Mouse (Mus musculus): Measurements from ENCODE around the gene Il17rd. TPM values are rescaled to one million over a fixed set of nuclear protein-coding genes. Genes with fewer than 3 reads are reported as not detected.

Il17rd gene
- polyA plus RNA-seq (2016; fragmentation: Nextera tagmentation; extraction: Ambion mirVana): 4.0 and 6.5 TPM in 2 replicates

- no peaks in the 10 kb centered on the region for H3K36me3 ChIP-seq
- DNase-seq (ENCODE audit: low spot score): peak; percentile 92
- peaks cover 51% of the 10 kb centered on the region for H3K4me1 ChIP-seq (replicated peaks)
- H3K27me3 ChIP-seq (ENCODE audit: insufficient read depth, poor library complexity, severe bottlenecking): peaks cover 37% of the 10 kb centered on the region
- peak within 1 kb of the TSS; percentile 97 for H3K4me3 ChIP-seq
- H3K9me3 ChIP-seq: no peaks in the 10 kb centered on the region
- peak within 1 kb of the TSS; percentile 96 for H3K27ac ChIP-seq
- under 1% methylated on average over 29 of the region's 29 CpGs for WGBS
Observed at GRCm38 (mm10) chr14:27038783-27039182, at the start of gene Il17rd. Gene Il17rd (plus strand): TSS chr14:27038941.

DNA sequence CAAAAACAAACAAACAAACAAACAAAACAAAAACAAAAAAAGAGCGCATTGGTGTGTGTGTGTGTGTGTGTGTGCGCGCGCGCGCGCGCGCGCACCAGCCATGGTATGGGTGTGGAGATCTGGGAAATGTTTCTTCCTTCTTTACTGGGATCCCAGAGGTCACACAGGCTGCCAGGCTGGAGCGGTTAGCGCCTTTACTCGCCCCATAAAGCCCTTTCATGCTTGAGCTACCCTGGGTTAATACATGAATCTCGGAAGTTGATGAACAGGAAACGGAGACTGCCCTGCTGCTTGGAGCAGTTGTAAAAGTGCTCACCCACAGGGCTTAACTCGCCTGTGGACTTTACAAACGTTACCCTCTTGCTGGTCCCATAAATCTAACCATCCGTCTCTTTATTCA is 47.1 kb upstream of the Il17rd start:
- no peaks in the 10 kb centered on the region for H3K36me3 ChIP-seq
- H3K27ac ChIP-seq: no peak overlapping the region
- no peaks in the 10 kb centered on the region for H3K27me3 ChIP-seq (ENCODE audit: insufficient read depth, poor library complexity, severe bottlenecking)
- DNase-seq (ENCODE audit: low spot score): no peak
- no peak overlapping the region for H3K4me3 ChIP-seq
- WGBS: 68% methylated on average over 18 of the region's 18 CpGs
- H3K4me1 ChIP-seq (replicated peaks): peaks cover 13% of the 10 kb centered on the region
- H3K9me3 ChIP-seq: no peaks in the 10 kb centered on the region

DNA sequence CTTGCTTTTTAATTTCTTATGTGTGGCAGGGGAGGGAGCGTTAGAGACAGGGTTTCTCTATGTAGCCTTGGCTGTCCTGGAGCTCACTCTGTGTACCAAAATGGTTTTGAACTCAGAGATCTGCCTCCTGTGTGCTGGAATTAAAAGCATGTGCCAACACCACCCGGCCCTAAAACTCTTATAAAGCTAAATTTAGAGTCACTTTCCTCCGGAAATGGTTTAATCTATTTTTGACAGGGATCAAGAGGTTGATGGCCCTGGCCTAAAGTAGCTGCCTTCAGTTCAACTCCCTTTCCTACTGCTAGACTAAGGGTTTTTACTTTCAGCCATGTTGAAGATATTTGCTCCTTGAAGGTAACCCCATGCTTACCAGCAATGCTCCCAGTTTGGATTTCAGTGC is 45.3 kb upstream of the Il17rd start:
- Histone ChIP-seq H3K36me3 (no peaks in the 10 kb centered on the region), H3K4me1 (replicated peaks) (peaks cover 13% of the 10 kb centered on the region), H3K27ac (peak overlapping the region; percentile 82; the same call in 1 of the 2 replicates), H3K9me3 (no peaks in the 10 kb centered on the region), H3K27me3 (ENCODE audit: insufficient read depth, poor library complexity, severe bottlenecking) (no peaks in the 10 kb centered on the region), H3K4me3 (no peak overlapping the region)
- no peak for DNase-seq (ENCODE audit: low spot score)
- WGBS: 76% methylated on average over 3 of the region's 3 CpGs

- H3K4me1 ChIP-seq (replicated peaks): peaks cover 13% of the 10 kb centered on the region
- H3K27me3 ChIP-seq (ENCODE audit: insufficient read depth, poor library complexity, severe bottlenecking): peaks cover 5% of the 10 kb centered on the region; the same call in 1 of the 2 replicates
- H3K4me3 ChIP-seq: peak within 1 kb of the TSS; percentile 48
- H3K9me3 ChIP-seq: no peaks in the 10 kb centered on the region
- DNase-seq (ENCODE audit: low spot score): peak; percentile 70
- whole genome bisulfite sequencing: 11% methylated on average over 16 of the region's 16 CpGs
- peak within 1 kb of the TSS; percentile 82 for H3K27ac ChIP-seq
- H3K36me3 ChIP-seq: no peaks in the 10 kb centered on the region
Observed at GRCm38 (mm10) chr14:26994211-26994741, 44.5 kb upstream of the Il17rd start, which contains the start of gene Hesx1. Gene Hesx1 (plus strand): TSS chr14:26994416.

- Histone ChIP-seq H3K4me3 (no peak overlapping the region), H3K9me3 (no peaks in the 10 kb centered on the region), H3K4me1 (replicated peaks) (peaks cover 17% of the 10 kb centered on the region)
Observed at GRCm38 (mm10) chr14:26996257-26996656, 42.5 kb upstream of the Il17rd start.

DNA sequence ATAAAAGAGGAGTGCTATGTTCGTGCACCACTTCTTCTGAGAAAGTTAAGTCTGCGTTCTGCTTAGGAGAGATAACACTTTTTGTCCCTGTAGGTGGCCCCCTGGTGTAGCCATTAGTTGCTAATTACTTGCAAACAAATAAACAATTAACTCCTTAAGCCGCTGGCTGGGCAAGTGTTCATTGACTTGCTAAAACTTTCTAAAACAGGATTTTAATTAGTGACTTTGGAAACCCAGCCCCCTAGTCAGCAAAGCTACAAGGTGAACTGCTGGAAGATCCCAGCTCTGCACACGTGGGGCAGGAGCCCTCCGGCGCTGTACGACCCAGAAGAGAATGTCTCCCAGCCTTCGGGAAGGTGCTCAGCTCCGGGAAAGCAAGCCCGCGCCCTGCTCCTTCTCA is 38.4 kb upstream of the Il17rd start:
- DNase-seq (ENCODE audit: low spot score): no peak

More at GRCm38 (mm10) chr14:26996257-26996656, 42.5 kb upstream of the Il17rd start:
- no peak for DNase-seq (ENCODE audit: low spot score)
- Histone ChIP-seq H3K27ac (no peak overlapping the region), H3K27me3 (ENCODE audit: insufficient read depth, poor library complexity, severe bottlenecking) (peaks cover 24% of the 10 kb centered on the region), H3K36me3 (no peaks in the 10 kb centered on the region)

DNA sequence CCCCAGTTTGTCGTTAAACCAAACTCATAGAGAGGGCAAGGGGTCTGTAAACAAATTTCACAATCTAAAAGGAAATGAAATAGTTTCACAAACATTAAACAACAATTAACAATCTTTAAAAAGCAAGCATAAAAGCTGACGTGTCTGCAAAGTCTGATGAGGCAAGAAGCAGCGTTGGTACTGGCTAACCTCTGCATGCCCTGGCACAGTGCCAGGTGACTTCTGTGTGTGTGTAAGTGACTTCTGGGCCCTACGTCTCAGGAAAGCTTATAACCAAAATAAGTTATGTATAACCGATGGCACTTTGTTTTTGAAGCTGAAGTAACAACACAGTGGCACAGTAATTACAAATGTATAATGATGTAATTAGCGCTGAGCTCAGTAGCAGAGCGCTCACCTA is 33.8 kb upstream of the Il17rd start:
- Histone ChIP-seq H3K27me3 (ENCODE audit: insufficient read depth, poor library complexity, severe bottlenecking) (peaks cover 31% of the 10 kb centered on the region), H3K4me1 (replicated peaks) (peaks cover 9% of the 10 kb centered on the region; the same call in 1 of the 2 replicates), H3K4me3 (no peak overlapping the region), H3K27ac (no peak overlapping the region), H3K36me3 (no peaks in the 10 kb centered on the region), H3K9me3 (no peaks in the 10 kb centered on the region)
- no peak for DNase-seq (ENCODE audit: low spot score)
- 85% methylated on average over 7 of the region's 7 CpGs for WGBS

More for the DNA sequence above, 38.4 kb upstream of the Il17rd start:
- Histone ChIP-seq H3K4me3 (0 out of 2 replicates have a peak overlapping the region, but pooled peaks have one; percentile 18), H3K27ac (0 out of 2 replicates have a peak overlapping the region, but pooled peaks have one; percentile 53), H3K4me1 (replicated peaks) (0 out of 2 replicates have a peak, but pooled peaks cover 5% of the 10 kb centered on the region), H3K9me3 (no peaks in the 10 kb centered on the region), H3K27me3 (ENCODE audit: insufficient read depth, poor library complexity, severe bottlenecking) (peaks cover 34% of the 10 kb centered on the region), H3K36me3 (no peaks in the 10 kb centered on the region)
- 3% methylated on average over 11 of the region's 11 CpGs for WGBS

DNA sequence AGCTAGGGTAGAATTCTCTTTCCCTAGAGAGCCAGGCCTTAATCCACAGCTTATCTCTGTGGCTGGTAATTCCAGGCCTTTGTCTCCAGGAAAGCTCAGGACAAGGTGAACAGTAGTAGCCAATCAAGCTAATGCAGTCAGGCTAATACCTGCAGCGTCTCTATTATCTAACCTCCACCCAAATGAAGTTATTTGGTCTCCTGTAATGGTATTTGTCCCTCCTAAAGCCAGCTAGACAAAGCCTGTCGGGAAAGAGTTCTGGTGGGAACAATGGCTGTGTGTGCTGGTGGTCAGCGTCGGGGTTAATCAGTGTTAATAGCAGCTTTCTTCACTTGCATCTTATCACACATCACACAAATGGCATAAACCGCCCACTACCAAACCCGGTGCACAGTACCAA is 32.8 kb upstream of the Il17rd start:
- no peak for DNase-seq (ENCODE audit: low spot score)
- WGBS: 22% methylated on average over 6 of the region's 6 CpGs
- H3K9me3 ChIP-seq: no peaks in the 10 kb centered on the region
- H3K4me1 ChIP-seq (replicated peaks): peaks cover 4% of the 10 kb centered on the region; the same call in 1 of the 2 replicates
- H3K27ac ChIP-seq: no peak overlapping the region
- H3K27me3 ChIP-seq (ENCODE audit: insufficient read depth, poor library complexity, severe bottlenecking): peaks cover 20% of the 10 kb centered on the region
- H3K4me3 ChIP-seq: no peak overlapping the region
- H3K36me3 ChIP-seq: no peaks in the 10 kb centered on the region

DNA sequence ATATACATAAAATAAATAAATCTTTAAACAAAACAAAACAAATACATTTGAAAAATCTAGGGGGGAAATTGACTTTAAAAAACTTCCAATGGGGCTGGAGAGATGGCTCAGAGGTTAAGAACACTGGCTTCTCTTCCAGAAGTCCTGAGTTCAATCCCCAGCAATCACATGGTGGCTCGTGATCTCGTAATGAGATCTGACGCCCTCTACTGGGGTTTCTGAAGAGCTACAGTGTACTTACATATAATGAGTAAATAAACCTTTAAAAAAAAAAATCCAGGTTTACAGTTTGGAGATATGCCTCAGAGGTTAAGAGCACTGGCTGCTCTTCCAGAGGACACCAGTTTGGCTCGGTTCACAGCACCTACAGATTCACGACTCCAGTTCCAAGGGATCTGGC is 27.2 kb upstream of the Il17rd start:
- 83% methylated on average over 5 of the region's 5 CpGs for WGBS
- DNase-seq (ENCODE audit: low spot score): no peak
- no peak overlapping the region for H3K27ac ChIP-seq

DNA sequence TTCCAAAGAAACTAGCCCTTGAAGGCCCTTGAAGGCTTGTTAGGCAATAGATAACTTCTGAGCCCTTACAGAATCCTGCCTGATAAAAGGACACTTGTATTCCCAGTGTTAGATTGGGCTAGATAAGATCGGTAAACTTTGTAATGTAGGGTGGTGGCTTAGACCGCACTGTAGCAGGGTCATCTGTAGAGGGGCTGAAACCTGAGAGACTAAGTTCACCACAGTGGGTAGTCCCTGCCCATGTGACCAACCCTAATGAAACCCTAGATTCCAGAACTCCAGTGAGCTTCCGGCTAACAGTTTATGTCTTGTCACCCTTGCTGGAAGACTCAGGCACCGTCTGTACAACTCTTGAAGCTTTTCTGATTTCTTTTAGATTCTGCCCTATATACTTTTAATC is 25.1 kb upstream of the Il17rd start:
- DNase-seq (ENCODE audit: low spot score): no peak
- H3K4me1 ChIP-seq (replicated peaks): no peaks in the 10 kb centered on the region
- no peaks in the 10 kb centered on the region for H3K9me3 ChIP-seq
- no peaks in the 10 kb centered on the region for H3K27me3 ChIP-seq (ENCODE audit: insufficient read depth, poor library complexity, severe bottlenecking)
- H3K4me3 ChIP-seq: no peak overlapping the region
- WGBS: 63% methylated on average over 4 of the region's 4 CpGs
- no peak overlapping the region for H3K27ac ChIP-seq
- no peaks in the 10 kb centered on the region for H3K36me3 ChIP-seq

More for the DNA sequence above, 27.2 kb upstream of the Il17rd start:
- Histone ChIP-seq H3K4me1 (replicated peaks) (no peaks in the 10 kb centered on the region; the same call in 1 of the 2 replicates), H3K4me3 (no peak overlapping the region), H3K9me3 (no peaks in the 10 kb centered on the region), H3K36me3 (no peaks in the 10 kb centered on the region), H3K27me3 (ENCODE audit: insufficient read depth, poor library complexity, severe bottlenecking) (no peaks in the 10 kb centered on the region)

- WGBS: 89% methylated on average over 2 of the region's 2 CpGs
- Histone ChIP-seq H3K4me1 (replicated peaks) (no peaks in the 10 kb centered on the region), H3K27ac (no peak overlapping the region), H3K9me3 (no peaks in the 10 kb centered on the region), H3K4me3 (no peak overlapping the region), H3K27me3 (ENCODE audit: insufficient read depth, poor library complexity, severe bottlenecking) (no peaks in the 10 kb centered on the region), H3K36me3 (no peaks in the 10 kb centered on the region)
- DNase-seq (ENCODE audit: low spot score): no peak
Observed at GRCm38 (mm10) chr14:27017936-27018335, 20.8 kb upstream of the Il17rd start.

DNA sequence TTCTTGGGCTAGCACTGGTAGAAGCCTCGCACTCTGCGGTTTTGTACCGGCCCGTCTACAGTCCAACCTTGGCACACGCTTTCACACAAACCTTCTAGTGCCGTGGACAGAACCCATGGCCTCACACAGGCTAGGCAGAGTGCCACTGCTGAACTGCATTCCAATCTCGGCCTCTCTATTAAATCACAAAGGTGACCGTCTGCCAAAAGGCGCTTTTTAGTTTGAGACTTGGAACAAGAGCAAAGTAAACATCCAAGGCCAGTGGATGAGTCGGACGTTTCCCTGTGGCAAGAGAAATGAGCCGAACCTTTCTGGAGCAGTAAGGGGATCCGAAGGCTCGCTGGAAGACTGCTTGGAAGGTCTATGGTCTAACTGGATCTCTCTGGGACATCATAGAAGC is 18.9 kb upstream of the Il17rd start:
- no peak overlapping the region for H3K4me3 ChIP-seq
- DNase-seq (ENCODE audit: low spot score): no peak
- no peaks in the 10 kb centered on the region for H3K9me3 ChIP-seq
- WGBS: 92% methylated on average over 14 of the region's 14 CpGs
- no peak overlapping the region for H3K27ac ChIP-seq
- no peaks in the 10 kb centered on the region for H3K36me3 ChIP-seq
- no peaks in the 10 kb centered on the region for H3K27me3 ChIP-seq (ENCODE audit: insufficient read depth, poor library complexity, severe bottlenecking)
- no peaks in the 10 kb centered on the region for H3K4me1 ChIP-seq (replicated peaks)

DNA sequence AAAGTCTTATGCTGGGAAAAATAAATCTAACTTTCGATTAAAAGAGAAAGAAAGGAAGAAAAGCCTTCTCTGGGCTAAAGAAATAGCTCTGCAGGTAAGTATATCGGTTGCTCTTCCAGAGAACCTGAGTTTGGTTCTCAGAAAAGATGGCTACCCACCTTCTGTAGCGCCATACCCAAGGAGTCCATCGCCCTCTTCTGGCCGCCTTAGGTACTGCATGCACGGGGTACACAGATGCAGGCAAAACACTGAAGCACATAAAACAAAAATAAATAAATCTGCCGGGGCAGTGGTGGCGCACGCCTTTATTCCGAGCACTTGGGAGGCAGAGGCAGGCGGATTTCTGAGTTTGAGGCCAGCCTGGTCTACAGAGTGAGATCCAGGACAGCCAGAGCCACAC is 15.9 kb upstream of the Il17rd start:
- 48% methylated on average over 11 of the region's 11 CpGs for WGBS
- DNase-seq (ENCODE audit: low spot score): peak; percentile 71
- Histone ChIP-seq H3K4me1 (replicated peaks) (no peaks in the 10 kb centered on the region), H3K4me3 (no peak overlapping the region), H3K9me3 (no peaks in the 10 kb centered on the region), H3K36me3 (no peaks in the 10 kb centered on the region), H3K27me3 (ENCODE audit: insufficient read depth, poor library complexity, severe bottlenecking) (no peaks in the 10 kb centered on the region), H3K27ac (no peak overlapping the region)
